Mouse (Mus musculus): ENCODE measurements around the gene Fbxw10. TPM values are rescaled to one million over a fixed set of nuclear protein-coding genes. Genes with fewer than 3 reads are reported as not detected.

The Fbxw10 gene
- polyA plus RNA-seq, 1 experiment from 2014 or later: 0.25 TPM

DNA sequence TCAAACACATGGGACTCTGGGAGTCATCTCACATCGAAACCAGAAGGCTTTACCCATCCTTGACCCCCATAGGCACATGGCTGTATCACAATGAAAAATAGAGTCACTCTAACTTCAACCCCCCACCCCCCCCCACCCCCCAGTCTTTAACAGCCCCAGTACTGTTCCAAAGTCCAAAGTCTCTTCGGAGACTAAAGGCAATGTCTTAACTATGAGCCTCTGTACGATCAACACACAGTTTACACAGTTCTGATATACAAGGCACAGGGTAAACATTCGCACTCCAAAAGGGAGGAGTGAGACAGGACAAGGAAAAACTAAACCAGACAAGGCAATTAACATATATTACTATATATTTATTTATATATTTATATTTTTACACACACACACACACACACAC lies 19.7 kb upstream of the Fbxw10 start:
- H3K27me3 ChIP-seq (replicated peaks; ENCODE audit: control insufficient read depth, insufficient read depth, low read length): no peaks in the 10 kb centered on the region
- no peak overlapping the region for H3K27ac ChIP-seq (ENCODE audit: low read length)
- no peaks in the 10 kb centered on the region for H3K9me3 ChIP-seq (ENCODE audit: control insufficient read depth, low read length)
- H3K4me3 ChIP-seq (replicated peaks; ENCODE audit: low read length): no peak overlapping the region
- H3K9ac ChIP-seq (replicated peaks; ENCODE audit: low read depth, low read length): no peak overlapping the region
- no peak for ATAC-seq
- H3K4me2 ChIP-seq (ENCODE audit: low read length): no peak overlapping the region
- H3K36me3 ChIP-seq (ENCODE audit: control insufficient read depth, insufficient read depth): no peaks in the 10 kb centered on the region
- 94% methylated on average over 4 of the region's 4 CpGs for WGBS
- H3K4me1 ChIP-seq (replicated peaks; ENCODE audit: control insufficient read depth, insufficient read depth, low read length): no peaks in the 10 kb centered on the region

DNA sequence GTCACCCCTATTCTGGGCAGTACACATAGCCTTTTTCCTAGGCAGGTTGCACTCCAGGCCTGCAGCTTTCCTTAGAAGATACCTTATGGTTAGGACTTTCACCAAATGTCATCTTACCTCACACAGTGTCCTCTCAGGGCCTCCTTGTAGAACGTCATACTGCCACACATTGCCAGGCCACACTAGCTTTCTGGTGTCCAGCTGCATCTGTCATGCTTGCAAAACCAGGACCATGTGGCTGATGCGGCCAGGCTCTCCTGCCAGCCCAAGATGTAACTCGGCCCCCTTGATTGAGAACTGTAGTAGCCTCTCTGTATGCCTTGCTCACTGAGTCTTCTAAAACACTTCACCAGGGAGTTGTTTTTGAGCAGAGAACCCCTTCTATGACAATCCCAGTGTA lies 19.0 kb upstream of the Fbxw10 start:
- no peak overlapping the region for H3K4me2 ChIP-seq (ENCODE audit: low read length)
- no peaks in the 10 kb centered on the region for H3K27me3 ChIP-seq (replicated peaks; ENCODE audit: control insufficient read depth, insufficient read depth, low read length)
- H3K4me3 ChIP-seq (replicated peaks; ENCODE audit: low read length): no peak overlapping the region
- no peaks in the 10 kb centered on the region for H3K4me1 ChIP-seq (replicated peaks; ENCODE audit: control insufficient read depth, insufficient read depth, low read length)
- H3K9ac ChIP-seq (replicated peaks; ENCODE audit: low read depth, low read length): no peak overlapping the region
- no peaks in the 10 kb centered on the region for H3K36me3 ChIP-seq (ENCODE audit: control insufficient read depth, insufficient read depth)
- no peaks in the 10 kb centered on the region for H3K9me3 ChIP-seq (ENCODE audit: control insufficient read depth, low read length)
- no peak overlapping the region for H3K27ac ChIP-seq (ENCODE audit: low read length)
- WGBS: 83% methylated on average over 3 of the region's 3 CpGs
- ATAC-seq: no peak

DNA sequence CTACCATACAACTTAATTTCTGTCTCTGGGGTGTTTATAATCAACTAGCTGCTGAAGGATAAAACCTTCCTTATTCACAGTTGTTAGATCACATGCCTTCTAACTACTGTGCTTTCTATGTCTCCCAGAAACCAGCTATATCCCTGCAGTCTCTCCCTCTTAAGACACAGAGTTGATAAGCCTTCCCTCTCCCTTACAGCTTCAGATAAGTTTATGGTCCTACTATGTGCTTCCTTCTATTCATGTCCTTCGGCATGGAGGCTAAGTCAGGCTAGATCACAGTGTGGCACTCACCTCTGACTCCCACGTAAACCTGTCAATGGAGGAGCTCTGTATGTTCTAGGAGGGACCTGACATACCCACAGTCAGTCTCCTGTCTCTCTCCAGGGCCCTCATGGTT lies 16.5 kb upstream of the Fbxw10 start:
- H3K36me3 ChIP-seq (ENCODE audit: control insufficient read depth, insufficient read depth): no peaks in the 10 kb centered on the region
- no peak overlapping the region for H3K27ac ChIP-seq (ENCODE audit: low read length)
- H3K27me3 ChIP-seq (replicated peaks; ENCODE audit: control insufficient read depth, insufficient read depth, low read length): no peaks in the 10 kb centered on the region
- no peak overlapping the region for H3K4me2 ChIP-seq (ENCODE audit: low read length)
- no peaks in the 10 kb centered on the region for H3K9me3 ChIP-seq (ENCODE audit: control insufficient read depth, low read length)
- H3K4me1 ChIP-seq (replicated peaks; ENCODE audit: control insufficient read depth, insufficient read depth, low read length): no peaks in the 10 kb centered on the region
- no peak overlapping the region for H3K9ac ChIP-seq (replicated peaks; ENCODE audit: low read depth, low read length)
- no peak overlapping the region for H3K4me3 ChIP-seq (replicated peaks; ENCODE audit: low read length)
- WGBS: 85% methylated on average over 2 of the region's 2 CpGs
- ATAC-seq: no peak

DNA sequence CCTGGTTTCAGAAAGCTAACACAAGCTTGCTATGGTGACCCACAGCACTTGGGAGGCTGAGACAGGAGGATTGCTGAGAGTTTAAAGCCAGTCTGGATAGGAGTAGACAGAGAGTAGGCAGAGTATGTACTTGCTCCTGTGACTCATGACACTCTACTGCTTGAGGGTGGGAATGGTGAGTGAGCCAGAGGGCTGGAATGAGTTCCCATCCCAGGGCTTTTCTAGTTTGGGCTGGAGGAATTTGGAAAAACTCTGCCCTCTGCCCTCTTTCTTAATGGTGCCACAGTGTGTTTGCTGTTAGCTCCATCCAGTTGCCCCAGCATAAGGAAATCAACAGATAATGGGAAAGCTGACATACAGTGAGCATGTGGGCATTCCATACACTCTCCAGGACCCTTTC lies 15.0 kb upstream of the Fbxw10 start:
- Histone ChIP-seq H3K9ac (replicated peaks; ENCODE audit: low read depth, low read length) (no peak overlapping the region), H3K4me1 (replicated peaks; ENCODE audit: control insufficient read depth, insufficient read depth, low read length) (no peaks in the 10 kb centered on the region), H3K27ac (ENCODE audit: low read length) (no peak overlapping the region), H3K27me3 (replicated peaks; ENCODE audit: control insufficient read depth, insufficient read depth, low read length) (no peaks in the 10 kb centered on the region), H3K4me2 (ENCODE audit: low read length) (no peak overlapping the region), H3K4me3 (replicated peaks; ENCODE audit: low read length) (no peak overlapping the region), H3K9me3 (ENCODE audit: control insufficient read depth, low read length) (no peaks in the 10 kb centered on the region), H3K36me3 (ENCODE audit: control insufficient read depth, insufficient read depth) (no peaks in the 10 kb centered on the region)
- ATAC-seq: no peak

DNA sequence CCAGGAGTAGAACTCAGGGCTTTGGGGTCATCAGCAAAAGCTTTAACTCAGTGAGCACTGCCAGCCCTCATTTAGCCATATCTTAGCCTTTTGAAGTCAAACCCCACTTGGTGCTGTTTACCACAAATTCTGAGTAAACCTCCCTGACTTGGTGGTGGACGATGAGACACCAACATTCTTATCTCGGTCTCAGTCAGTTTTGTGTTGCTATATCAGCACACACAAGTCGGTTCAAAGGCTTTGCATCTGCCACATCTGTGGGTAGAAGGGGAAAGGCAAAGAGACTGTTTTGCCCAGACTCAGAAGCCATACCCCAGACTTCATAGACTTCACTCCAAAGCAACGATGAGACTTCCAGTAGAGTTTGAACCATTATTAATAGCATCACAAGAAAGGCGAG lies 2.3 kb upstream of the Fbxw10 start:
- no peaks in the 10 kb centered on the region for H3K9me3 ChIP-seq (ENCODE audit: control insufficient read depth, low read length)
- 88% methylated on average over 5 of the region's 5 CpGs for WGBS
- no peak overlapping the region for H3K4me2 ChIP-seq (ENCODE audit: low read length)
- no peaks in the 10 kb centered on the region for H3K36me3 ChIP-seq (ENCODE audit: control insufficient read depth, insufficient read depth)
- H3K9ac ChIP-seq (replicated peaks; ENCODE audit: low read depth, low read length): no peak overlapping the region
- H3K27me3 ChIP-seq (replicated peaks; ENCODE audit: control insufficient read depth, insufficient read depth, low read length): no peaks in the 10 kb centered on the region
- no peak overlapping the region for H3K27ac ChIP-seq (ENCODE audit: low read length)
- H3K4me1 ChIP-seq (replicated peaks; ENCODE audit: control insufficient read depth, insufficient read depth, low read length): peaks cover 4% of the 10 kb centered on the region; the same call in 1 of the 2 replicates
- H3K4me3 ChIP-seq (replicated peaks; ENCODE audit: low read length): no peak overlapping the region
- no peak for ATAC-seq

DNA sequence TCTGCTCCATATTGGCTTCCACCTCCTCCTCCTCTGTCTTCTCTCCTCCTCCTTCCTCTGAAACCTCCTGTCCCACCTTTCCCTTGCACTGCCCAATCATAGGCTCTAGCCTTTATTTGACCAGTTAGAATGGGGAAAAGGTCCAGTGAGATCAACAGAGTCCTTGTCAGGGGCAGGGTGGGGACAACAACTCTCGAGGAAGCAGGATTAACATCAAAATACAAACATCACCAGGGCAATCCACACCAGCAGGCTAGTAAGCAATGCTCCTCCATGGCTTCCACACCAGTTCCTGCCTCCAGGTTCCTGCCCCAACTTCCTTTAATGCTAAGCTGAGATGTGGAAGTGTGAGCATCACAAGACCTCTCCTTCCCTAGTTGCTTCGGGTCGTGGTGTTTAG lies 1.1 kb upstream of the Fbxw10 start:
- H3K27ac ChIP-seq (ENCODE audit: low read length): no peak overlapping the region
- no peak for ATAC-seq
- H3K9ac ChIP-seq (replicated peaks; ENCODE audit: low read depth, low read length): no peak overlapping the region
- no peaks in the 10 kb centered on the region for H3K36me3 ChIP-seq (ENCODE audit: control insufficient read depth, insufficient read depth)
- H3K27me3 ChIP-seq (replicated peaks; ENCODE audit: control insufficient read depth, insufficient read depth, low read length): no peaks in the 10 kb centered on the region
- H3K4me2 ChIP-seq (ENCODE audit: low read length): no peak overlapping the region
- peaks cover 4% of the 10 kb centered on the region; the same call in 1 of the 2 replicates for H3K4me1 ChIP-seq (replicated peaks; ENCODE audit: control insufficient read depth, insufficient read depth, low read length)
- no peaks in the 10 kb centered on the region for H3K9me3 ChIP-seq (ENCODE audit: control insufficient read depth, low read length)
- H3K4me3 ChIP-seq (replicated peaks; ENCODE audit: low read length): no peak overlapping the region
- 69% methylated on average over 3 of the region's 3 CpGs for WGBS

DNA sequence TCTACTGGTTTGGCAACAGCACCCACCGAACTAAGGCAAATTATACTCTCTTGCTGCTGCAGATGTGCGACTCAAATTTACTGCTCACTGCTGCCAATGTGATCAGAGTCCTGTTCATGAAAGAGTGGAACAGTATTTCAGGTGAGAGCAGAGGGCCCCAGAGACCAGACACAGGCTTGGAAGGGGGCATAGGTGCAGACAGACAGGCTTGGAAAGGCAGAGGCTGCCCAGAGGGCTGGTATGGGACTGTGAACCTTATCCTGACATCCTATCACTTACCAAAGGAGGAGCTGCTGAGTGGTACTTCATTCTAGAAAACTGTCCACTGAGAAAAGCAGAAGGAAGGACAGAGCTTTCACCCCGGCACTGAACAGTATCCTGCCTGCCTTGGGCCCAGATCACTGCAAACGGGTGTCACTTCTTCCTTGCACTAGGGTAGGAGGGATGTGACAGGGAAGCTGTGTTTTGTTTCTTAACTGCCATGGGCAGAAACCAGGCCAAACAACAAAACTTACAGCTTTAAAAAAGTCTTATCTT lies 854 bp downstream of the Fbxw10 start:
- Histone ChIP-seq H3K27ac (ENCODE audit: low read length) (no peak overlapping the region), H3K9ac (replicated peaks; ENCODE audit: low read depth, low read length) (no peak overlapping the region), H3K9me3 (ENCODE audit: control insufficient read depth, low read length) (no peaks in the 10 kb centered on the region), H3K36me3 (ENCODE audit: control insufficient read depth, insufficient read depth) (no peaks in the 10 kb centered on the region), H3K4me1 (replicated peaks; ENCODE audit: control insufficient read depth, insufficient read depth, low read length) (peaks cover 4% of the 10 kb centered on the region; the same call in 1 of the 2 replicates), H3K27me3 (replicated peaks; ENCODE audit: control insufficient read depth, insufficient read depth, low read length) (no peaks in the 10 kb centered on the region), H3K4me3 (replicated peaks; ENCODE audit: low read length) (no peak overlapping the region), H3K4me2 (ENCODE audit: low read length) (no peak overlapping the region)
- no peak for ATAC-seq
- WGBS: 66% methylated on average over 4 of the region's 4 CpGs

DNA sequence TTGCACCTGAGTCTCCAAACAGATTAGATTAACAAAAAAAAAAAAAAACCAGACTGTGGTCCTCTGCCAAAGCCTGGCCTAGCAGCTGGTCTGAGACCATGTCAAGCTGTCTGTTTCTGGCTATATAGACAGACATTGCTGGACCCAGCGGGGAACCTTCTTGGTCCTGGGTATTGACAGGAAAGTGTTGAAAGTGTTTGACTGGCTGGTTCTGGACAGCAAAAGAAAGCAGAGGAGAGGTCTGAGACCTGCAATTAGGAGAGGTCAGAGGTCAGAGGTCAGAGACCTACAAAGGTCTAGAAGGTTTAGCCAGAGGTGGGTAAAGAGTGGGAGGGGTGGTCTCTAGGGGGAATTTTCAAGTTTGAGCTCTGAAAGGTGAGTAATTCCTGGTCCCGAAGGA lies 1.4 kb downstream of the Fbxw10 start:
- Histone ChIP-seq H3K4me3 (replicated peaks; ENCODE audit: low read length) (no peak overlapping the region), H3K9ac (replicated peaks; ENCODE audit: low read depth, low read length) (no peak overlapping the region), H3K27ac (ENCODE audit: low read length) (no peak overlapping the region), H3K4me1 (replicated peaks; ENCODE audit: control insufficient read depth, insufficient read depth, low read length) (peaks cover 4% of the 10 kb centered on the region; the same call in 1 of the 2 replicates), H3K4me2 (ENCODE audit: low read length) (no peak overlapping the region), H3K27me3 (replicated peaks; ENCODE audit: control insufficient read depth, insufficient read depth, low read length) (no peaks in the 10 kb centered on the region), H3K9me3 (ENCODE audit: control insufficient read depth, low read length) (no peaks in the 10 kb centered on the region), H3K36me3 (ENCODE audit: control insufficient read depth, insufficient read depth) (no peaks in the 10 kb centered on the region)
- WGBS: 30% methylated on average over 2 of the region's 2 CpGs
- ATAC-seq: no peak

DNA sequence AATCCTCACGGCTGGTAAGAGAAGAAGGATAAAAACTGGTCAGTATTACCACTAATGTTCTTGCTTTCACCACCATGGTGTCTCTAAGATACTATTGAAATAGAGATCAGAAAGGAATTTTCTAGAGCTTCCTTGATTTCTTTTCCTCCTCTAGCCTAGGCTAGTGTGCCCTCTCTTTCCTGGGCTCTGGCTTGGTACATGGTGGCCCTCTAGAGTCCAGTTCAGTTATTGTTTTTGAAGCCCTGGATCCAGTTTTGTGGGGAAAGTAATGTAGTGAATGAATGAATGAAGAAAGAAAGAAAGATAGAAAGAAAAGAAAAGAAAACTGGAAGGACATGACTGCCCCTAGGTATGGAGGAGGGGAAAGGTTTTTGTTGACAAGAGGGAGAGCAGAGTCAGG lies 4.3 kb downstream of the Fbxw10 start:
- H3K36me3 ChIP-seq (ENCODE audit: control insufficient read depth, insufficient read depth): no peaks in the 10 kb centered on the region
- ATAC-seq: no peak
- no peaks in the 10 kb centered on the region for H3K27me3 ChIP-seq (replicated peaks; ENCODE audit: control insufficient read depth, insufficient read depth, low read length)
- H3K27ac ChIP-seq (ENCODE audit: low read length): no peak overlapping the region
- 68% methylated on average over 1 of the region's 1 CpGs for WGBS
- no peaks in the 10 kb centered on the region for H3K9me3 ChIP-seq (ENCODE audit: control insufficient read depth, low read length)
- no peak overlapping the region for H3K9ac ChIP-seq (replicated peaks; ENCODE audit: low read depth, low read length)
- H3K4me2 ChIP-seq (ENCODE audit: low read length): no peak overlapping the region
- H3K4me3 ChIP-seq (replicated peaks; ENCODE audit: low read length): no peak overlapping the region
- peaks cover 4% of the 10 kb centered on the region; the same call in 1 of the 2 replicates for H3K4me1 ChIP-seq (replicated peaks; ENCODE audit: control insufficient read depth, insufficient read depth, low read length)

DNA sequence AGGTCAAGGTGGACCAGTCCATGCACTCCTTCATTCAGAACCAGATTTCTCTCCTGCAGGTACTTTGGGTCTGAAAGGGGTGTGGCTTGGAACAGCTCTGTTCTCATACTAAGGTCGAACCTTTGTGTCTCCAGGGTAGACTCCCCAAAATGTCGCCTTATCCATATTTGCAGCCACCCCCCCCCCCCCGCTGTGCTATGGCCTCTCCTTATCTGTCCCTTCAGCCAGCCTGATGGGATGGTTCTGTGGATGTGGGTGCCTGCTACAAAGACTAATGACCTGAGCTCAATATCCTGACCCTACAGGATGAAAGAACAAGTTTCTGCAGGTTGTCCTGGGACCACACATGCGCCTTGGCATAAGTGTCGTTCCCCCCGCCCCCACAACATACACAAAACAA lies 6.5 kb downstream of the Fbxw10 start:
- Histone ChIP-seq H3K27me3 (replicated peaks; ENCODE audit: control insufficient read depth, insufficient read depth, low read length) (no peaks in the 10 kb centered on the region), H3K4me2 (ENCODE audit: low read length) (no peak overlapping the region), H3K36me3 (ENCODE audit: control insufficient read depth, insufficient read depth) (no peaks in the 10 kb centered on the region), H3K4me3 (replicated peaks; ENCODE audit: low read length) (no peak overlapping the region), H3K9me3 (ENCODE audit: control insufficient read depth, low read length) (no peaks in the 10 kb centered on the region), H3K4me1 (replicated peaks; ENCODE audit: control insufficient read depth, insufficient read depth, low read length) (no peaks in the 10 kb centered on the region), H3K9ac (replicated peaks; ENCODE audit: low read depth, low read length) (no peak overlapping the region), H3K27ac (ENCODE audit: low read length) (no peak overlapping the region)
- no peak for ATAC-seq
- WGBS: 90% methylated on average over 6 of the region's 6 CpGs
